Mouse (Mus musculus) brown adipose tissue, adult 24 weeks (tissue): ENCODE data around the gene Zfp646. TPM values are rescaled to one million over a fixed set of nuclear protein-coding genes. Genes with fewer than 3 reads are reported as not detected.
"Not testable (repeated sequence)": the region's sequence is repeated elsewhere in the genome, so short reads cannot be mapped to it uniquely, and the experiment has no call there.

Experiments
- H3K27ac ChIP-seq: fragments of 200-500 bp; replicated peaks from 2 replicates; pipeline ENCODE4 v1.5.1; 2012; ENCODE audit warnings: low read depth, mild to moderate bottlenecking, low read length
- H3K4me1 ChIP-seq: fragments of 200-500 bp; 2 replicates; pipeline ENCODE4 v1.6.1; 2012; ENCODE audit warnings: low read length, mixed read lengths; ENCODE audit not compliant: control insufficient read depth, insufficient read depth, insufficient read length
- H3K4me3 ChIP-seq: fragments of 200-500 bp; 2 replicates; pipeline ENCODE4 v1.5.1; 2012; ENCODE audit warnings: low read depth, mild to moderate bottlenecking, low read length, moderate library complexity; ENCODE audit not compliant: insufficient read depth
- polyA plus RNA-seq: library from polyadenylated mRNA; stranded (reverse); fragments of >200 nt; gene quantifications from 2 replicates; pipeline ENCODE4 v1.2.4, GENCODE M21; 2012; ENCODE audit not compliant: missing spikeins, insufficient read depth, insufficient read length

Zfp646 gene
- polyA plus RNA-seq: 6.3 and 6.8 TPM in 2 replicates

GRCm38 (mm10) chr7:127876041-127876466 is at the start of gene Zfp646:
Gene Zfp646 (plus strand): TSS chr7:127876221.
- Histone ChIP-seq H3K4me1 (no peaks in the 10 kb centered on the region; the same call in 1 of the 2 replicates), H3K27ac (peak within 1 kb of the TSS; percentile 96), H3K4me3 (peak within 1 kb of the TSS; percentile 85)

GRCm38 (mm10) chr7:127835550-127835949 is 40.5 kb upstream of the Zfp646 start:
- Histone ChIP-seq H3K27ac (no peak overlapping the region), H3K4me3 (no peak overlapping the region), H3K4me1 (no peaks in the 10 kb centered on the region)

GRCm38 (mm10) chr7:127837473-127837872 is 38.5 kb upstream of the Zfp646 start:
- Histone ChIP-seq H3K27ac (no peak overlapping the region), H3K4me1 (no peaks in the 10 kb centered on the region), H3K4me3 (no peak overlapping the region)

- H3K27ac ChIP-seq, H3K4me3 ChIP-seq, H3K4me1 ChIP-seq: not testable (repeated sequence)
Measured at GRCm38 (mm10) chr7:127837878-127838277, 38.1 kb upstream of the Zfp646 start.

- not testable (repeated sequence) for H3K27ac ChIP-seq, H3K4me1 ChIP-seq, H3K4me3 ChIP-seq
Measured at GRCm38 (mm10) chr7:127840031-127840430, 36.0 kb upstream of the Zfp646 start.

GRCm38 (mm10) chr7:127840886-127841285 is 35.1 kb upstream of the Zfp646 start:
- H3K4me3 ChIP-seq: peak overlapping the region; percentile 60

GRCm38 (mm10) chr7:127841340-127842000 is 34.6 kb upstream of the Zfp646 start:
- peak overlapping the region; percentile 95 for H3K4me3 ChIP-seq
- no peaks in the 10 kb centered on the region for H3K4me1 ChIP-seq
- H3K27ac ChIP-seq: peak overlapping the region; percentile 93

More at GRCm38 (mm10) chr7:127840886-127841285, 35.1 kb upstream of the Zfp646 start:
- Histone ChIP-seq H3K27ac (peak overlapping the region; percentile 90), H3K4me1 (no peaks in the 10 kb centered on the region)

- H3K4me3 ChIP-seq: peak overlapping the region; percentile 95
- peak overlapping the region; percentile 93 for H3K27ac ChIP-seq
- no peaks in the 10 kb centered on the region for H3K4me1 ChIP-seq
Measured at GRCm38 (mm10) chr7:127842001-127842718, 33.9 kb upstream of the Zfp646 start.

GRCm38 (mm10) chr7:127849973-127850875 is 25.8 kb upstream of the Zfp646 start:
- H3K27ac ChIP-seq: peak overlapping the region; percentile 60
- 0 out of 2 replicates have a peak, but pooled peaks cover 4% of the 10 kb centered on the region for H3K4me1 ChIP-seq
- H3K4me3 ChIP-seq: no peak overlapping the region

- Histone ChIP-seq H3K4me3 (no peak overlapping the region), H3K27ac (peak overlapping the region; percentile 60), H3K4me1 (0 out of 2 replicates have a peak, but pooled peaks cover 4% of the 10 kb centered on the region)
Measured at GRCm38 (mm10) chr7:127850906-127851305, 25.1 kb upstream of the Zfp646 start.

- H3K4me3 ChIP-seq: no peak overlapping the region
- no peak overlapping the region for H3K27ac ChIP-seq
- H3K4me1 ChIP-seq: no peaks in the 10 kb centered on the region
Measured at GRCm38 (mm10) chr7:127858258-127858657, 17.8 kb upstream of the Zfp646 start.

GRCm38 (mm10) chr7:127866434-127866833 is 9.6 kb upstream of the Zfp646 start:
- no peaks in the 10 kb centered on the region for H3K4me1 ChIP-seq
- H3K27ac ChIP-seq: no peak overlapping the region

GRCm38 (mm10) chr7:127867641-127868040 is 8.4 kb upstream of the Zfp646 start:
- H3K4me1 ChIP-seq: no peaks in the 10 kb centered on the region
- no peak overlapping the region for H3K27ac ChIP-seq
- H3K4me3 ChIP-seq: no peak overlapping the region

More at GRCm38 (mm10) chr7:127866434-127866833, 9.6 kb upstream of the Zfp646 start:
- H3K4me3 ChIP-seq: no peak overlapping the region

- H3K27ac ChIP-seq: no peak overlapping the region
- H3K4me3 ChIP-seq: no peak overlapping the region
- H3K4me1 ChIP-seq: no peaks in the 10 kb centered on the region
Measured at GRCm38 (mm10) chr7:127869149-127869810, 6.7 kb upstream of the Zfp646 start.
